Mouse (Mus musculus) forebrain, embryonic 16.5 days (tissue): ENCODE measurements at regions not wholly inside any gene's neighbourhood (a gene's known extent, or its start where the extent isn't known, plus 50 kb on each side); places are given as distances from the start of the nearest gene placed in this dataset.

Experiments
- ATAC-seq: fragments of 200-750 bp; cut with Nextera tagmentation; 2 replicates; pipeline ENCODE4 v1.8.0; 2017; ENCODE audit warnings: mild to moderate bottlenecking, moderate library complexity
- H3K27ac ChIP-seq: fragments of 300-500 bp; sonication (generic); 2 replicates; pipeline ENCODE4 v1.5.1; 2014; ENCODE audit warnings: low read length, control low read depth
- H3K27me3 ChIP-seq: fragments of 300-500 bp; sonication (generic); replicated peaks from 2 replicates; pipeline ENCODE4 v1.6.1; 2014; ENCODE audit warnings: low read length; ENCODE audit not compliant: control insufficient read depth, insufficient read depth
- H3K36me3 ChIP-seq: fragments of 300-500 bp; sonication (generic); 2 replicates; pipeline ENCODE4 v1.6.1; 2014; ENCODE audit not compliant: control insufficient read depth, insufficient read depth
- H3K4me1 ChIP-seq: fragments of 300-500 bp; sonication (generic); replicated peaks from 2 replicates; pipeline ENCODE4 v1.6.1; 2014; ENCODE audit warnings: low read length; ENCODE audit not compliant: control insufficient read depth, insufficient read depth
- H3K4me2 ChIP-seq: fragments of 300-500 bp; sonication (generic); 2 replicates; pipeline ENCODE4 v1.6.1; 2014; ENCODE audit warnings: mild to moderate bottlenecking, low read length, control low read depth
- H3K4me3 ChIP-seq: fragments of 300-500 bp; sonication (generic); replicated peaks from 2 replicates; pipeline ENCODE4 v1.5.1; 2014; ENCODE audit warnings: mild to moderate bottlenecking, low read length, control low read depth
- H3K9ac ChIP-seq: fragments of 300-500 bp; sonication (generic); replicated peaks from 2 replicates; pipeline ENCODE4 v1.6.1; 2014; ENCODE audit warnings: low read depth, low read length, control low read depth
- H3K9me3 ChIP-seq: fragments of 300-500 bp; sonication (generic); 2 replicates; pipeline ENCODE4 v1.6.1; 2016; ENCODE audit warnings: low read length; ENCODE audit not compliant: control insufficient read depth
- WGBS: fragments of 180-500 bp; shearing (Covaris S2); extraction: QIAGEN DNeasy Blood & Tissue Kit; methylation state at CpG from one replicate; pipeline ENCODE4 v1.1.7; 2014; 5-methylcytosine and 5-hydroxymethylcytosine counted together

GRCm38 (mm10) chr8:25443552-25443951, 619.4 kb upstream of the Adam5 start:
- H3K4me2 ChIP-seq: no peak overlapping the region
- H3K4me1 ChIP-seq: no peaks in the 10 kb centered on the region; the same call in 1 of the 2 replicates
- no peaks in the 10 kb centered on the region for H3K27me3 ChIP-seq
- H3K9ac ChIP-seq: no peak overlapping the region
- no peak for ATAC-seq
- H3K9me3 ChIP-seq: no peaks in the 10 kb centered on the region
- H3K4me3 ChIP-seq: no peak overlapping the region
- 67% methylated on average over 5 of the region's 5 CpGs for whole genome bisulfite sequencing
- H3K36me3 ChIP-seq: no peaks in the 10 kb centered on the region
- H3K27ac ChIP-seq: no peak overlapping the region

- H3K4me3 ChIP-seq: no peak overlapping the region
- H3K27ac ChIP-seq: no peak overlapping the region
- no peaks in the 10 kb centered on the region; the same call in 1 of the 2 replicates for H3K4me1 ChIP-seq
- H3K36me3 ChIP-seq: no peaks in the 10 kb centered on the region
- H3K9ac ChIP-seq: no peak overlapping the region
- H3K9me3 ChIP-seq: no peaks in the 10 kb centered on the region
- WGBS: 62% methylated on average over 6 of the region's 6 CpGs
- H3K27me3 ChIP-seq: no peaks in the 10 kb centered on the region
- ATAC-seq: no peak
- no peak overlapping the region for H3K4me2 ChIP-seq
These were observed 616.9 kb upstream of the Adam5 start for GRCm38 (mm10) chr8:25441057-25441441.

GRCm38 (mm10) chr8:25440391-25441056, 616.4 kb upstream of the Adam5 start:
- no peaks in the 10 kb centered on the region for H3K36me3 ChIP-seq
- H3K4me3 ChIP-seq: no peak overlapping the region
- no peaks in the 10 kb centered on the region; the same call in 1 of the 2 replicates for H3K4me1 ChIP-seq
- no peaks in the 10 kb centered on the region for H3K9me3 ChIP-seq
- no peaks in the 10 kb centered on the region for H3K27me3 ChIP-seq
- no peak; the same call in 1 of the 2 replicates for ATAC-seq
- H3K4me2 ChIP-seq: no peak overlapping the region
- no peak overlapping the region for H3K9ac ChIP-seq
- H3K27ac ChIP-seq: no peak overlapping the region
- 40% methylated on average over 13 of the region's 13 CpGs for WGBS

- Histone ChIP-seq H3K9ac (no peak overlapping the region), H3K4me1 (no peaks in the 10 kb centered on the region; the same call in 1 of the 2 replicates), H3K4me3 (no peak overlapping the region), H3K9me3 (no peaks in the 10 kb centered on the region), H3K27me3 (no peaks in the 10 kb centered on the region), H3K36me3 (no peaks in the 10 kb centered on the region), H3K4me2 (no peak overlapping the region), H3K27ac (no peak overlapping the region)
- no peak for ATAC-seq
- WGBS: 70% methylated on average over 12 of the region's 12 CpGs
These were observed 615.8 kb upstream of the Adam5 start for GRCm38 (mm10) chr8:25439971-25440370.

- no peaks in the 10 kb centered on the region for H3K36me3 ChIP-seq
- H3K27ac ChIP-seq: no peak overlapping the region
- no peak overlapping the region for H3K4me3 ChIP-seq
- 74% methylated on average over 9 of the region's 9 CpGs for WGBS
- H3K27me3 ChIP-seq: no peaks in the 10 kb centered on the region
- H3K4me2 ChIP-seq: no peak overlapping the region
- H3K9me3 ChIP-seq: no peaks in the 10 kb centered on the region
- H3K9ac ChIP-seq: no peak overlapping the region
- no peak for ATAC-seq
- no peaks in the 10 kb centered on the region; the same call in 1 of the 2 replicates for H3K4me1 ChIP-seq
These were observed 614.0 kb upstream of the Adam5 start for GRCm38 (mm10) chr8:25438021-25438620.

- no peaks in the 10 kb centered on the region; the same call in 1 of the 2 replicates for H3K4me1 ChIP-seq
- H3K36me3 ChIP-seq: no peaks in the 10 kb centered on the region
- ATAC-seq: no peak
- no peak overlapping the region for H3K27ac ChIP-seq
- H3K27me3 ChIP-seq: no peaks in the 10 kb centered on the region
- no peak overlapping the region for H3K4me2 ChIP-seq
- H3K9ac ChIP-seq: no peak overlapping the region
- no peaks in the 10 kb centered on the region for H3K9me3 ChIP-seq
- 47% methylated on average over 4 of the region's 4 CpGs for WGBS
- no peak overlapping the region for H3K4me3 ChIP-seq
These were observed 613.0 kb upstream of the Adam5 start for GRCm38 (mm10) chr8:25437178-25437577.

- H3K4me1 ChIP-seq: peaks cover 5% of the 10 kb centered on the region; the same call in 1 of the 2 replicates
- H3K9me3 ChIP-seq: no peaks in the 10 kb centered on the region
- 17% methylated on average over 5 of the region's 5 CpGs for WGBS
- no peak overlapping the region for H3K4me3 ChIP-seq
- H3K4me2 ChIP-seq: no peak overlapping the region
- 0 out of 2 replicates have a peak, but pooled peaks have one; percentile 36 for ATAC-seq
- H3K9ac ChIP-seq: no peak overlapping the region
- H3K36me3 ChIP-seq: no peaks in the 10 kb centered on the region
- no peaks in the 10 kb centered on the region for H3K27me3 ChIP-seq
- no peak overlapping the region for H3K27ac ChIP-seq
These were observed 606.4 kb upstream of the Adam5 start for GRCm38 (mm10) chr8:25430552-25430951.

GRCm38 (mm10) chr8:25429846-25430482, 605.8 kb upstream of the Adam5 start:
- peaks cover 5% of the 10 kb centered on the region; the same call in 1 of the 2 replicates for H3K4me1 ChIP-seq
- no peaks in the 10 kb centered on the region for H3K27me3 ChIP-seq
- no peak overlapping the region for H3K4me2 ChIP-seq
- H3K36me3 ChIP-seq: no peaks in the 10 kb centered on the region
- H3K9ac ChIP-seq: no peak overlapping the region
- H3K27ac ChIP-seq: no peak overlapping the region
- 46% methylated on average over 19 of the region's 19 CpGs for WGBS
- no peaks in the 10 kb centered on the region for H3K9me3 ChIP-seq
- no peak overlapping the region for H3K4me3 ChIP-seq
- peak; percentile 64; the same call in 1 of the 2 replicates for ATAC-seq

GRCm38 (mm10) chr8:25428761-25429160, 604.6 kb upstream of the Adam5 start:
- Histone ChIP-seq H3K27me3 (no peaks in the 10 kb centered on the region), H3K4me2 (no peak overlapping the region), H3K9ac (no peak overlapping the region), H3K4me1 (peaks cover 5% of the 10 kb centered on the region; the same call in 1 of the 2 replicates), H3K36me3 (no peaks in the 10 kb centered on the region), H3K27ac (no peak overlapping the region), H3K4me3 (no peak overlapping the region), H3K9me3 (no peaks in the 10 kb centered on the region)
- WGBS: 89% methylated on average over 2 of the region's 2 CpGs
- ATAC-seq: no peak
